Mouse (Mus musculus) cerebellum, adult 2 months (tissue): ENCODE measurements around the gene Cog5.

ENCODE experiments used
- CTCF ChIP-seq: fragments of 200-500 bp; IDR thresholded peaks from 2 replicates; pipeline ENCODE4 v1.5.1; 2011; ENCODE audit warnings: low read depth, mild to moderate bottlenecking, control low read depth, low read length, moderate library complexity, borderline replicate concordance; ENCODE audit not compliant: insufficient read depth
- POLR2A ChIP-seq: fragments of 200-500 bp; IDR thresholded peaks from 2 replicates; pipeline ENCODE4 v1.6.1; 2011; ENCODE audit warnings: low read length, control low read depth, borderline replicate concordance; ENCODE audit not compliant: insufficient read depth

DNA sequence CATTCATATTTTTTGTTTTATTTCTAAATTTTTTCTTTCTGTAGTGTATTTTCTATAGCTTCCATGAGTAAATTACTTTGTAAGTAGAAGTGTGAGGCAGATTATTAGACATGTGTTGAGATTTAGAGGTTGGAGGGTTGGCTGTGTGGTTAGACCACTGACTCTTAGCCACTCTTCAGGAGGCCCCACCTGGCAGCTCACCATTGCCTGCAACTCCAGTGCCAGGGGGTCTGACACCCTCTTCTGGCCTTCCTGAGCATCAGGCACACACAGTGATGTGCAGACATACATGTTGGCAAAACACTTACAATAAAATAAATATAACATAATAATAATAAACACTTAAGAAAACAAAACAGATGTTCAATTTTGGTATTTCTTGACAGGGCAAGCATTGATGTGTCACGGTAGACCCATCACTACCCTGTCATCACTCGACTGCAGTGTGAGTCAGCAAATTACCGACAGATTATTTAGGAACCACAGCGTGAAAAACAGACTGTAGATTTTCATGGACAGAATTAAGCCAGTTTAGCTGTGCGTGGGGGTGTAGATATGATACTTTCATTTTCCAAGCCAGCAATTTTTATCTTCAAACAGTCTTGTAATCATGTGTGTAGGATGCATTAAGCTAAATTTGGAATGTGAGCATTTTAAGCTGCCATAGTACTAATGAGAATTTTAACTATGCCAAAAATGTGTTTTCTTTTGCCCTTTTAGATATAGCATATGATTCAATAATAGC is 151.9 kb downstream of the Cog5 start:
- TF ChIP-seq CTCF: no peak
- TF ChIP-seq POLR2A: no peak
